Mouse (Mus musculus): ENCODE measurements around the gene Chn1.
"Not testable (repeated sequence)": the region's sequence is repeated elsewhere in the genome, so short reads cannot be mapped to it uniquely, and the experiment has no call there.

Chn1 gene

GRCm38 (mm10) chr2:73774786-73775682 is at the start of gene Chn1:
Chn1 (minus strand) TSS chr2:73775346.
- DNase-seq (ENCODE audit: low read depth, low spot score) = peak; percentile 63

- no peak for DNase-seq (ENCODE audit: low read depth, low spot score)
These were observed 43.6 kb upstream of the Chn1 start for GRCm38 (mm10) chr2:73818742-73819141.

- DNase-seq (ENCODE audit: low read depth, low spot score) = no peak
These were observed 32.5 kb upstream of the Chn1 start for GRCm38 (mm10) chr2:73807609-73808008.

GRCm38 (mm10) chr2:73800127-73800526 is 25.0 kb upstream of the Chn1 start:
- not testable (repeated sequence) for DNase-seq (ENCODE audit: low read depth, low spot score)

- no peak for DNase-seq (ENCODE audit: low read depth, low spot score)
These were observed 23.6 kb upstream of the Chn1 start for GRCm38 (mm10) chr2:73798786-73799185.

- no peak for DNase-seq (ENCODE audit: low read depth, low spot score)
These were observed 23.0 kb upstream of the Chn1 start for GRCm38 (mm10) chr2:73798136-73798535.

GRCm38 (mm10) chr2:73791846-73792630 is 16.9 kb upstream of the Chn1 start:
- peak; percentile 67 for DNase-seq (ENCODE audit: low read depth, low spot score)

GRCm38 (mm10) chr2:73790332-73790731 is 15.2 kb upstream of the Chn1 start:
- DNase-seq (ENCODE audit: low read depth, low spot score) = no peak

GRCm38 (mm10) chr2:73788395-73788794 is 13.2 kb upstream of the Chn1 start:
- DNase-seq (ENCODE audit: low read depth, low spot score) = no peak

GRCm38 (mm10) chr2:73782371-73782905 is 7.3 kb upstream of the Chn1 start:
- no peak for DNase-seq (ENCODE audit: low read depth, low spot score)

GRCm38 (mm10) chr2:73780321-73781010 is 5.3 kb upstream of the Chn1 start:
- no peak for DNase-seq (ENCODE audit: low read depth, low spot score)

GRCm38 (mm10) chr2:73779796-73780195 is 4.7 kb upstream of the Chn1 start:
- DNase-seq (ENCODE audit: low read depth, low spot score) = no peak

GRCm38 (mm10) chr2:73779016-73779595 is 4.0 kb upstream of the Chn1 start:
- DNase-seq (ENCODE audit: low read depth, low spot score) = no peak

GRCm38 (mm10) chr2:73776936-73777335 is 1.8 kb upstream of the Chn1 start:
- DNase-seq (ENCODE audit: low read depth, low spot score) = no peak

- DNase-seq (ENCODE audit: low read depth, low spot score) = no peak
These were observed 651 bp upstream of the Chn1 start for GRCm38 (mm10) chr2:73775683-73776310.

GRCm38 (mm10) chr2:73772945-73773344 is 2.2 kb downstream of the Chn1 start:
- no peak for DNase-seq (ENCODE audit: low read depth, low spot score)

GRCm38 (mm10) chr2:73768669-73769068 is 6.5 kb downstream of the Chn1 start:
- DNase-seq (ENCODE audit: low read depth, low spot score) = no peak

GRCm38 (mm10) chr2:73763541-73763940 is 11.6 kb downstream of the Chn1 start:
- DNase-seq (ENCODE audit: low read depth, low spot score) = no peak

GRCm38 (mm10) chr2:73759899-73760298 is 15.2 kb downstream of the Chn1 start:
- DNase-seq (ENCODE audit: low read depth, low spot score) = no peak

- no peak for DNase-seq (ENCODE audit: low read depth, low spot score)
These were observed 16.1 kb downstream of the Chn1 start for GRCm38 (mm10) chr2:73759027-73759426.

- no peak for DNase-seq (ENCODE audit: low read depth, low spot score)
These were observed 27.8 kb downstream of the Chn1 start for GRCm38 (mm10) chr2:73747297-73747696.

Measured in WW6 (cell line).